Mouse (Mus musculus): ENCODE results near the gene Cadps.

The Cadps gene

DNA sequence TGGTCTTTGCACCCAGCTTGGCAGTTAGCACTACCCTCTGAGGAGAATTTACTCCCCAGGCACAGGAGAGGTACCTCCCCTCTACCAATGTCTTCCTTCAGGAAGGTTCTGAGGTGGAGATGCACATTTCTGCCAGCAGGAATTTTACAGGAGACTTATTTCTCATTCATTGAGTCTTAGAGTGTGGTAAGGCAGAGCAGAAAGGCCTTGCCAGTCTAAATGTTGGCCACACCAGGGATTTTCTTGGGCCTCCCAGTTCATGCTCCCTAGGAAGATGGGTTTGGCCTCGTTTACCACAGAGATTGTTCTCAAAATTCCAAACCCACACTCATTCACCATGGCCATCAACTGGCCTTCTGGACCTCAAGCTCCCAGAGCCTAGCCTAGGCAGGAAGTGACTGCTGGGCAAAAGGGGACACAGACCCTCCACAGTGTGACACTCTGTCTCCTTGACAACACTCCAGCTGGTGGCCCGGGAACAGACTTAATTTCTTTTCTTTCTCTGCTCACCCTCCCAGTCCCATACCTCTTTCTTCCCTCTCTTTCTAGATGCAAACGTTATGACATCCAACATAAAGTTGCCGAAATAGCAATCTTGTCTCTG is 434.6 kb downstream of the Cadps start:
- DNase-seq, result no peak

DNA sequence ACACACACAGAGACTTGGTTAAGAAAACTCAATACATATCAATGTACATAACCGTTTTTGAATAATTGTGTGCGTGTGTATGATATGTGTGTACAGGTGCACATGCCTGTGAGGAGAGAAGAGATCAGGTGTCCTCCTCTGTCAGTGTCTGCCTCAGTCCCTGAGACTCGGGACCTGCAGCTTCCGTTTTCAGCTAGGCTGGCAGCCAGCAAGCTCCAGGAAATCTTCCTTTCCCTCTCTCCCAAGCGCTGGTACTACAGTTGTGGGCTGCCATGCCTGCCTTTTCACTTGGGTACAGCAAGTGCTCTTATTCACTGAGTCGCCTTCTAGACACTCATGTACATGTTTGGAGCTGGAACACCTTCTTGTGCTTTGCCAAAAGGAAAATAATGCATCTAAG is 435.7 kb downstream of the Cadps start:
- no peak for DNase-seq

DNA sequence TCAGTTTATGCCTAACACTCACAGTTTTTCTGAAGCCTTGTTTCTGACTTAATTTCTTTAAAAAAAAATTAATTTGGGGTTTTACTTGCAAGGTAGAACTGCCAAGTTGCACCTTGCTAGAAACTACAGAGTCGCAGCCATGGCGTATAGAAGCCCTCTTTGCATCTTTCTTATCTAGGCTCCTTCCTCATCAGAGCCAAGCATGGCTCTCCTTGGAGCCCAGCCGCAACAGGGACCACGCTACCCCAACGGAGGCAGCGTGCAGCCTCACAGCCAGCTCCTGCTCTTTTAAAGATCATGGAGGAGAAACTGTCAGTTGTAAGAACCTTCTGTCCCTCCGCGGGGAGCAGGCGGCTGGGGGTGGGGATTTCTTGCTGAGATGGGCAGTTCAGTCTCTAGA is 445.0 kb downstream of the Cadps start:
- no peak for DNase-seq

DNA sequence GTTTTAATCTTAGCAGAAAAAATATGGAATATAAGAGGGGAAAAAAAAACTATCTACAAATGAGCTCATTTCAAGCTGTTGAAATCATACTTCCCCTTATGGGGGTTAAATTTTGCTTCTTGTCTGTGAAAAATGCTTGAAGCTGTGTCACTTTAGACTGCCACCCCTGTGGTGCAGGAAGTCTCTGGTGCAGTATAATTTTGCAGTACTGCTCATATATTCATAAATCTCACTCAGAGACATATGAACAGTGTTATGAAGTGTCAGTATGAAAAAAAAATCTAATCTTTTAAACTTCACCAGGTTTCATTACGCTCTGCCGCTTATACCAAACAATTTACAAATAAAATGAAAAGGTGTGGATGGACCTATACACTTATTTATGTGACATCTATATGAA is 445.6 kb downstream of the Cadps start:
- no peak for DNase-seq

DNA sequence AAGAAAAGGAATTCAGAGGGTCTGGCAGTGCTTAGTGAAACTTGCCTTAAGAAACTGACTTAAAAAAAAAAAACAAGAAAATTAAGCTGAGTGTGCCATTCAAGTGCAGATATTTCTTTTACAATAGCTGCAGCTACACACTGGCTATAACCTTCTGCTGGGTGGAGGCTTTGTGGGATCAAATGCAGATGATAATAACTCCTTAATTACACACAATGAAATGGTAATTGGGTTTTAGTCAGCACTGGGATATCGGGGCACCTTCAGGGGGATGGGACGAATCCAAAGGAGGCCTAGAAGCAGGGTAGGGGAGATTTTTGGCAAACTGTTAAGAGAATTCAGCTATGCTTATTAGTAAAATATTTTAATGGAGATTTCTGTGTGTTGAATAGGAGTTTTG is 447.4 kb downstream of the Cadps start:
- DNase-seq, result no peak

DNA sequence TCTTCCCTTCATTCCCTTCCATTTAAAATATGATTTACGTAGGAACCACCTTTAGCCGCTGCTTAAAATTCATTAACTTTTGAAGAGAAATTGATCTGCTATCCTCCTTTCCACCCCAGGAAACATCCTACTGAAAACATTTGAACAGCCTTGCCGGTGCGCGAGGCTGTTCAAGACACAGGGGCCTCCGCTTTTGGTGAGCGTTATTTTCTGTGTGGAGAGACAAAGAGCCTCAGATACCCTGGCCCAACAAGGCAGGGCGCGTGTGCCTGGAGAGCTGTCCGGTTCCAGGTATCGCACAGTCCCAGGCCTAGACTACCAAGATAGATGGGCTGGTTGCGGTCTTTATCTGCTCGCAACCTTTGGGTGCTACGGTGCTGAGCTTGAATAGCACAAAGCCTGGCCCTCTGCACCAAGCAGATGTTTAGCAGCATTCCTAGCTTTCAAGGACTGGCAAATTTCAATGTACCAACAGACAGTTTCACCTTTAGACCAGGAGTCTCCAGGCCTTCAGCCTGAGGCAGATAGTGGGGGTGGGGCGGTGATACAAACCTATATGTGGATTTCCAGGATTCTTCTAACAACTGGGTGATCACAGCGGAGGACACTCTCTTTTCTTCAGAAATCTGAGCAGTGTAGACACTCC is 472.5 kb downstream of the Cadps start:
- no peak for DNase-seq

DNA sequence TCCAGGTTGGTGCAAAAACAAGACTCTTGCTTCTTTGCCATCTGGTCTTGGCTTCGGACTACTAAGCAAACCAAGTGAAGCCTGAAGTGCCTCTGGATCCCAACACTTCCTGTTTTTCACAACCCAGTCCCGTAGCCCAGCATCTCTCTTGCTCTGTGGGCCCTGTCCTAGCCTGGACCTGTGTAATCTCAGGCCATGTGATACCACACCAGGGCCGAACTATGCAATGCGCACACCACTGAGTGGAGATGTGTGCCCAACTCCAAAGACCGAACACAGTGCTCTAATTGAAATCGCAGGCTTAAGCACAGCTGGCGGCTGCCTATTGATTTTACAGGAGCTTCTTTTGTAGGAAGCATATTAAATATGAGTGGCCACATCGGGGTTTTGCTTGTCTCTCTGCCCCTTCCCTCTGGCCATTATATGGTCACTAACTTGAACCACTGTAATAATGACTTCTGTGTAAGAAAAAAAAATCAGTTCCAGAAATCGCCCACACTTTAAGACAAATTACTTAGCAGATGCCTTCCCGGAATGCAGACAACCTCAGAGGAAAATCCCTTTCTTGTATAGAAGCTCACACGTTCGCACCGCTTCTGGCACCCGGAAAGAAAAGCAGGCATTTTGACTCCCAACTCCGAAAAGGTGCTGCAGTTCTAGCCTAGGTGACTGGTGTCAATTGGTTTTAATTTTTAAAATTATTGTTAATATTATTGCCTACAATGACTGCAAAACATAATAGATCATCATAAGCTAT is 473.4 kb downstream of the Cadps start:
- no peak for DNase-seq

DNA sequence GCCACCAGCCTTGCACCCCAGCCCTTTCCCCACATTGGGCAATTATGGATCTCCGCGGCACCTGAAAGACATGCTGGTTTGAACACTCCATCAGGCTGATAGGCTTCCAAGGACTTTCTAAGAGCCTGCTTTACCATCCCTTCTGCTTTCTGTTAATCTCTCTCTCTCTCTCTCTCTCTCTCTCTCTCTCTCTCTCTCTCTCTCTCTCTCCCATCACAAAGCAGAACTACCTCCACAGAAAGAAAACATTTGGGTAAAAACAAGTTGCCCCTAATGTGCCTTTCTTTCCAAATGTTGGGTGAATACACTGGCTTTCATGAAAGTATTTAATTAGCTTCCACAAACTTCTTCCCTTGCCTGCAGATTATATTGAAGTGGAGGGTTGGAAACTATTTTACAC is 474.8 kb downstream of the Cadps start, which contains the start of gene Fezf2:
TSS of gene Fezf2 (minus strand) at position 101 of the 400 bp plus-strand sequence.
- no peak for DNase-seq

DNA sequence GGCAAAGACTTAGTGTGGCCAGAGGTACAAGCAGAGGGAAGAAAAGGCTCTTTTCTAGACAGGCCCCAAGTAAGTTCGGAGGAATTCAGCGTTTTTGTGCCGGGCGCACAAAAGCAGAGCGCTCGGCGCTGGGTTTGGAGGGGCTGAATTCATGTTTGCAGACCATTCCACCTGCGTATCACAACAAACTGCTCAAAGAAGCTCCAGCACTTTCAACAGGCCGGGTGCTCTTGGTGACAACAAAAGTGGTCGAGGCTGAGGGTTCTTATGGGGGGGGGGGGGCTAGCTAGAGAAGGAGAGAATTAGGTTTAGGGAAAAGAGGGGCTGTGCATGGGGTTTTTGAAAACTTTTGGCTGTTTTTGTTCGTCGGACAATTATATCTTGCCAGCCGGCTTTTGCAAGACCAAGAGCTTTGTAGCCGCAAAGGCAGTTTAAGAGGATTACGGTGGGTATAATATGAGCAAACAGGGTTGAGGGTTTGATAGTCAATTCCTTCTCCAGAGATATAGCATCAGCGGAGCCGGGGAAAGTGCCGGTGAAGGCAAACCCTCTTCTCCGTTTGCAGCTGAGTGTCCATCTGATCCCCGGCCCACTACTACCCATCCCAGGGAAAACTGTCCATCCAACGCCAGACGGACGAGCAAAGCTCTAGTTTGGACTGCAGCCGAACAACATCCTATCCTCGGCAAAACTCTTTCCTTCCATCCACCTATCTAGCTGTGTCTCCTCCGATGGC is 475.8 kb downstream of the Cadps start:
- DNase-seq, result no peak

DNA sequence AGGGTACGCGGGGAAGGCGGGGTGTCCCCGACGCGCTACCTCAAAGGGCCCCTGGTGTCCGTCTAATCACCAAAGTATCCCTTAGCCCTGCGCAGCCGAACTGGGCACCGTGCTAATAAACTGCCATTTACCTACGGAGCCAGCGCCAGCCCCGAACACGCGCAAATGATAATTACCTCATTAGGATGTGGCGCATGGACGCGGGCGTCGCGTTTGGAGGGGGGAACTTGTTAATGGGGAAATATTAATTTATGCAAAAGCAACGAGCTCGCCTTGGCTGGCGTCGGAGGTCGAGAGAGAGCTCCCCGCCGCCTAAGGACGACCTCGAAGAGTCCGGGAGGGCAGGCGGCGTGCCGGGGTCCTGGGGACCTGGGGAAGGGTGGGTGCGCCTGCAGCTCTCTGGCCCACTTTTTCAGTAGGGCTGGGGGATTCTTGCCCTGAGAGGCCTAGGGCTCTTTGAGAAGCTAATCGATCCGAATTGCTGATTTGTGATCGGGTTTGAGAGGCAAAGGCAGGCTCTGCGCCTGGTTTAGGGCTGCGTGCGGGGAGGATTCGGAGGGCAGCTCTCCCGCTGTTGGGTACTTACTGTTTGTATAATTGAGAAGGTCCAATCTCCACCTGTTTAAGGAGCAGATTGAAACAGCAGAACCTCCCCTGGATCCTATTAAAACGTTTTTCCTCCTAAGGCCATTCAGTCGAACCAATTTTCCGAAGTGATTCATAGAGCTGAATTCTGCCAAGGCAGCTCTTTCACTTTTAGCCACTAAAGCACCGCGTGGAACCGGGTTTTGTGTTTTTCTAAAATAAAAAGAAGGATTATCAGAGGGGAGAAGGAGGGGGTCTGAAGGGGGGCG is 476.6 kb downstream of the Cadps start:
- DNase-seq, result no peak

DNA sequence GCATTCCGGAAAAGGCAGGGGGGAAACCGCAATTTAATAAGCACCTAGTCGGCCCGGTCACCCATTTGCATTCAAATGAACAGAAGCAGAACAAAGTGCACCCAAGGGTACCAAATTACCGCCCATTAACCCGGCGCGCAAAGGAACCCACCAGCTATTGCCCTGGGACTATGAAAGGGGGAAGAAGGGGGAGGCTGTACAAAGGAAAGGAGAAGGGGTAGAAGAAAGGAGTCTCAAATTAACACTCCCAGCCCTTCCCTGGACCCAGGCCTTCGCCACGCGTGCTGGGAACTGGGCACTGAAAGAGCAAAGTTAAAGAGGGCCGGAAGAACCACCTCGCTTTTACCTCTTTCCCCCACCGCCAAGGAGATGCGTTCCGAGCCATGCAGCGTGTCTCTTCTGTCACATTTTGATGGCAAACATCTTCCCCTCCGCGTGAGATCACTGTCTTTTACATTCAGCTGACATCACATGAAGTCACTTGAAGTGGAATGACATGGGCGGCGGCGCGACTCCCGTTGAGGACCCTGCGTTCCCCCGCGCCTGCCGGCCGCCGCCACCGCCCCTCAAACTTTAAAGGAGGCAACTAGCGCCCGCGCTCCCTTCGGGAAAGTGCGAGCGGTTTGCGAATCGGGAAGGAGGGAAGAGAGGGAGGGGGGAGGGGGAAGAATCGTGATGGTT is 477.5 kb downstream of the Cadps start:
- DNase-seq, result no peak

DNA sequence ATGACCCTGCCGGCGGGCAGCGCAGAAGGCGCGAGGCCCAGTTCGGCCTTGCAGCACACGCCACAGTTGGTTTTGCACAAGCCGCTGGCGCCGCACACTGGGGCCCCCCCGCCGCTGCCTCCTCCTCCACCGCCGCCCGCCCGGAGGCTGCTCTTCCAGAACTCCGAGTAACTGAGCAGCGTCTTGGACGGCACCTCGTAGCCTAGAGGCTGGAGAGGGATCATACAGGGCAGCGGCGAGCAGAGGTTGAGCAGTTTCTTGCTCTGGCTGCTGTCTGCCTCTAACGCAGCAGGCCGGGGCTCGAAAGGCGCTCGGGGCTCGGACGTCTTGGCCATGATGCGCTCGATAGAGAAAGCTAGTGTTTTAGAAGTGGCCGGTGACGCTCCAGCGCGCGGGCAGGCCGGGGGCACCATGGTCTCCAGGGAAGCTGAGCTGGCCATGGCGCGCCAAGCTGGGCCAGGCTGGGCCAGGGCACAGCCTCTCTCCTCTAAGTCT is 478.1 kb downstream of the Cadps start:
- DNase-seq, result no peak

DNA sequence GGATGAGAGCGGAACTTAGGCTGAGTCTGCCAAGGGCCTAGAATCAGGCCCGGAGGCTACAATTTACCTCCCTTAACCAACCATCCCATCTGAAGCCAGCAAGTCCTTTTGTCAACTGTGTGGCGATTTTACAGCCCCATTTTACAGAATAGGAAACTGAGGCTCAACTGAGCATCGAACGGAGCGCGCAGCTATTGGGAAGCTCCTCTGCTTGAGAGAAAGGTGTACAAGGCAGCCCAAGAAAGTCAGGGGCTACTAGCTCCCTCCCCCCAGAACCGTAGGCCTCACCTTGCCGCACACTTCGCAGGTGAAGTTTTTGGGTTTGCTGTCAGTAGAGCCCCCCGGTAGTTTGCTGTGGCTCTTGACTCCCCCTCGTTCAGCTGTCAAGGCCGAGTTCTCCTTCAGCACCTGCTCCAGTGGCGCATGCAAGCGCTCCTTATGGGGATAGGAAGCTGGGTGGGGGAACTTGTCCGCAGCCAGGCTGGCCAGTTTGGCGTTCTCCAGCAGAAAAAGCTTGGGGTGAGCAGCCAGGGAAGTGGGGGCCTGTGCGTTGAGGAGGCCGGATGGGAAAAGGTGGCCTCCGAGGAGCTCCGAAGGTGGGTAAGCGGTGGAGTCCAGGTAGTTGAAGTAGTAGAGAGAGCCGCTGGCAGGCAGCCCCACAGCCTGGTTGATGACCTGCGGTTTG is 478.7 kb downstream of the Cadps start:
- no peak for DNase-seq

DNA sequence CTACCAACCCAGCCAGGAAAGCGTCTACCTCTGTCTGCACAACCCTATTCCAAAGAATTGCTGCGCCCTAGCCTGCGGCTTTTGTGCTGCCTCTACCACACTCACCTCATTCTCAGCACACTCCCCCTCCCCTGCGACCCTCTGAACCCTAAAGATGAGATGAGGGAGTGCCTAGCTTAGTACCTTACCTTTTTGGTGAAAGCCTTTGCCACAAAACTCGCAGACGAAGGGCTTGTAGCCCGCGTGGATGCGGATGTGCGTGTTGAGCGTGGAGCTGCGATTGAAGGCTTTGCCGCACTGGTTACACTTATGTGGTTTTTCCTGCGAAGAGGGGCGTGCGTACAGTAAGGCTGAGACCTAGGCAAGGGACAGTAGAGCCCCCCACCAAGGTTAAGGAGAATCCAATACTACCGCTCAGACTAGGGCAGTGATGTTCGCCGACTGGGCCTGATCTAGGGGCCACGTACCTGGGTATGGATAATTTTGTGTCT is 479.4 kb downstream of the Cadps start:
- no peak for DNase-seq

DNA sequence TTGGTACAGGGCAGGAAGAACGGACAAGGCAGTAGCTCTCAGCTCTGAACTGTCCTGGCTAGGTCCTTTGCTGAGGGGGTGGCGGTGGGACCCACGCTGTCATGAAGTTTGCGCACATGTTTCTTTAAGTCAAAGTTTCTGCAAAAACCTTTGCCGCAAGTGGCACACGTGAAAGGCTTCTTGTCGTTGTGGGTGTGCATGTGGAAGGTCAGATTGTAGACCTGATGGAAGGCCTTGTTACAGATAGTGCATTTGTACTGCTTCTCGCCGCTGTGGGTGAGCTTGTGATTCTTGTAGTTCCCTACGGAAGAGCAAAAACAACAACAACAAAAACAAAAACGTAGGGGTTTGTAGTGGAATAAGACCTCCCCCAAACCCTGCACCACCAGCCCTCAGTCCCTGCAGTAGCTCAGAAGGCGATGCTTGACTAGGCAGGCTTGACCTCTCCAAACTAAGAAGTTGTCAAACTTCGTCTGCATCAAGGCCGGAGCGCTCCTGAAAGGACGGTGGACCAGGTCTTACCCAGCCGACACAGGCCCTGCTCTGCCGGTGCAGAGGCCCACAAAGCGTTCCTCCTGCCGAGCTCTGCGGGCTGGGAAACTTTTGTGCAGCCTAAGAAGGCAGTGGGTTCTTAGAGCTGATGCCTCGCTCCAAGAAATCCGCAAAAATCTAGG is 480.3 kb downstream of the Cadps start:
- no peak for DNase-seq

DNA sequence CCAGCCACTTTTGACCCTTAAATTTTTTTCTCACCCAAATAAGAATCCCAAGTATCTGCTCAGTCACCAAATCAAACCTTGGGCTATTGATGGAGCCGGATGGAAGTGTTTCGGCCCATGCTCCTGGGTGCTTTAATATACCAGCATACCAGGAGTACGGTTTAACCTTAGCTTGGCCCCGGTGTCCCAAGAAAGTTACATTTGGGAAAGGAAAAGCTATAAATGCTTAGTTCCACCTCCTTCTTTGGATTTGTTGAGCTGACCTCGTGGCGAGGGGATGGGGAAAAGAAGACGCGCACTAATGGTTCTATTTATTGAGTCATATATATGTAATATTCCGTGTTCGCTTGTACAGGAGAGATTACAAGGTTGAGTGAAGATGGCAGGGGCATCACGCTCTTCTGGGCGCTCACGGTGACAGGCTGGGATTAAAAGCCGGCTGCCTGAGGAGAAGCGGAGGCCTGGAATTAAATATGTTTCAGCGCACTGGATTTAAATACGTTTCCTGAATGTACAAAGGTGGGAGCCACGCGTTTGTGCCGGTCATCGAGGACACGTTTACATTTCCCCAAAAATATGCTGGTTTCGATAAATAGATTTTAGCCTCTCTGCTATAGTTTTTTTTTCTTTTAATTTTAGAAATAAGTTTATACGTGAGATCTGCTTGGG is 481.0 kb downstream of the Cadps start:
- no peak for DNase-seq

DNA sequence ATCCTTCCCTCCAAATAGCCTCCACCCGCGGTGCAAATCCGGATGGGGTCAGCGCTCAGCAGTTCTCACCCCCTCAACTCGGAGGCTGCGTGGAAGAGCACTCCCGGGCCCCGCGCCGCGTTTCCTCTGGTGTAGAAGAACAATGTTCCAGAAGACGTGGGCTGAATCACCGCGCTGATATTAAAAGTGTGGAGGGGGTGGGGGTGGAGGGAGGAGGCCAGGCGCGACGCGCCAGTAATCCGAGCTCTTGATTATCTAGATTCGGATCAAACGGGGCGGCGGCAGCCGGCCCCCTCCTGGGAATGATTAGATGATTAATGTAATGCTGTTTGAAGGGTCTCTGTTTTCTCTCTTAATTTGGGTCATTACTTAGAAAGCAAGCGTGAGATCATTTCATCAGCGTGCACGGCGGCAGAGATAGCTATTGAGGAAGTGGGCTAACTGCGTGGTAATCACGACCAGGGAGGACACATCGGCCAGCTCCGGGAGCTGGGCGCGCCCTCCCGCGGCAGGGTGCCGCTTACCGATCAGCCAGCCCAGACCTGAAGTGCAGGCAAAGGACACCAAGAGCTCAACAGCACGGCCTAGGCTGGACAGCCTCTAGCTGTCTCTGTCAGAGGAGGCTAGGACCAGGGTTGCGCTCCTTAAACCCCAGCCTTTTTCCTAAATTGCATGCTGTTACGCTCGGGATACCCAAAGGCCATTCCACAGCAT is 481.6 kb downstream of the Cadps start:
- DNase-seq, result no peak

DNA sequence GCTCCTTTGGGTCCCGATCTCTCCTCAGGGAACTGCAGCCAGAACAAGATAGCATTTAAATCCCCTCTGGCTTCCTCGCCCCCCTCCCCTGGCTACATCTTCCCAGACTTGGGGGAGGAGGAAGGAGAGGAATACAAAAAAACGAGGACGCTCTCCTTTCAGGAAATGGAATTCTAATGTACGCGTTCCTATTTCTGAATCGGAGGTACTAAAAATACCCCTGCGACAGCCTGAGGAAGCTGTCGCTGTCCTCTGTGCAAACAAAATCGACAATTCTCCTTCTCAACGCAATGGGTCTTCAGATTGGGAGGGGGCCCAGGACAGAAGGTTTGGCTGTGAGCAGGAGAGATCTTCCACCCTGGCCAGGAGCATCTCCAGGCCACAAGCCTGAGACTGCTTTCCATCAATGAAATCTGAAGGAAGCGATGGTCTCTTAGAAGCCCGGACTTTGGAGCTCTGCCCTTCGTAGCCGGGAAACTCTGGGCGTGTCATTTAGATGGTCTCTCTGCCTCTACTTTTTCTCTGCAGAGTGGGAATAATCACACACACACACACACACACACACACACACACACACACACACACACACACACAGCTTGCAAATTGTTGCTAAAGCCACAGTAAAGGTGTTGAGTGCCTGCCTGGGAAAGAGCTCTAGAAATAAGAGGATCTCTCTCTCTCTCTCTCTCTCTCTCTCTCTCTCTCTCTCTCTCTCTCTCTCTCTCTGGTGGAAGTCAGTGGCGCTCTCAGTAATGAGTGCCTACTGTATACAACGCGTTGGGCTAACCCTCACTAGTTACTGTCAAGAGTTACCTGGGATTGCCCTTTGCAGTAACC is 482.4 kb downstream of the Cadps start:
- DNase-seq, result no peak

All from lung, postnatal 4 days (tissue).